Mouse (Mus musculus) cerebellum, adult 8-10 months (tissue): ENCODE measurements around the gene Tef.
A peak's percentile ranks its signal among the peaks of the same experiment; 100 is the strongest.

Experiments
- DNase-seq: peaks from one replicate; pipeline ENCODE4 v3.0.0; 2022

Tef gene

GRCm38 (mm10) chr15:81851375-81851774 lies 49.2 kb downstream of the Tef start:
- DNase-seq: no peak

DNA sequence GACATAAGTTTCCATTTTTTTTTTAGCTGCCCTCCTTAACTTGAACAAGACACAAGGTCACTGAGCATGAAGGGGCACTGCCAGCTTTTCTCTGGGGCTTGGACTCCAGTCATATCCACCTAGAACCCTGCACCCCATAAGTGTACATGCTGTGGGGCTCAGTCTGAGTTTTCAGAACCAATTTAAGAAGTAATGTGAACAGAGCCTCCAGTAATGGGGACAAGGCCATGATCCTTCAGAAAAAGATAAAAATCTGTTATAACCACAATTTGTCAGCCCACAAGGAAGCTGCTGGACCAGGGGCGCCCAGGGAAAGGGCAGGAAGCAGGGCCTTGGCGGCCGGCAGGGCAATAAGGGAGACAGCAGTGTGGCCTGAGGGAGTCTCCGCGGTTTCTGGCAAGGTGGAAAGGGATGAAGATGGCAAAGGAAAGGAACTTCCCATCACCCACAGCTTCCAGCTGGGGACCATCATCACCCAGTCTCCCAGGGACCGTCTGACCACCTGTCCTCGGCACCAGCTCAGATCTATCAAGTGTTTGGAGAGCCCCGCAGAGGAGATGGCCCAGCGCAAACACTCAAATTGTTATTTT lies 50.3 kb downstream of the Tef start:
- DNase-seq: no peak

DNA sequence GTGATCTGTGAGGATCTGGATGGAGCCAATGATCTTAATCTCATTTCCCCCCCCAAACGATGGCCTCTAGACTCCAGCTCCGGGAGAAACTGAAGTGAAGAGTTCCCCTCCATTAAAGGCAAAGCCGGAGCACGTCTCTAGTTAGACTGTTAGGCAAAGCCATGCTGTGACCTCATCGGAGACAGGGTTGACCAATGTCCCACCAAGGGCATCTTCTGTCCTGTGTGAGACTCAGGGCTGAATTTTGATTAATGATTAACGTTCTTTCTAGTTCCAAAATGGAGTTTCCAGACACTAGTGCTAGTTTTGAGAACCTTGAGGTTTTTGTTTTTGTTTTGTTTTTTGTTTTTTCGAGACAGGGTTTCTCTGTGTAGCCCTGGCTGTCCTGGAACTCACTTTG lies 50.9 kb downstream of the Tef start:
- DNase-seq: no peak

GRCm38 (mm10) chr15:81856030-81856790 lies 54.0 kb downstream of the Tef start:
- peak; percentile 87 for DNase-seq

GRCm38 (mm10) chr15:81856938-81857723 lies 54.9 kb downstream of the Tef start:
- no peak for DNase-seq

- DNase-seq: no peak
Measured at GRCm38 (mm10) chr15:81857724-81858116, 55.5 kb downstream of the Tef start.

- DNase-seq: peak; percentile 97
Measured at GRCm38 (mm10) chr15:81858138-81858516, 55.9 kb downstream of the Tef start.

DNA sequence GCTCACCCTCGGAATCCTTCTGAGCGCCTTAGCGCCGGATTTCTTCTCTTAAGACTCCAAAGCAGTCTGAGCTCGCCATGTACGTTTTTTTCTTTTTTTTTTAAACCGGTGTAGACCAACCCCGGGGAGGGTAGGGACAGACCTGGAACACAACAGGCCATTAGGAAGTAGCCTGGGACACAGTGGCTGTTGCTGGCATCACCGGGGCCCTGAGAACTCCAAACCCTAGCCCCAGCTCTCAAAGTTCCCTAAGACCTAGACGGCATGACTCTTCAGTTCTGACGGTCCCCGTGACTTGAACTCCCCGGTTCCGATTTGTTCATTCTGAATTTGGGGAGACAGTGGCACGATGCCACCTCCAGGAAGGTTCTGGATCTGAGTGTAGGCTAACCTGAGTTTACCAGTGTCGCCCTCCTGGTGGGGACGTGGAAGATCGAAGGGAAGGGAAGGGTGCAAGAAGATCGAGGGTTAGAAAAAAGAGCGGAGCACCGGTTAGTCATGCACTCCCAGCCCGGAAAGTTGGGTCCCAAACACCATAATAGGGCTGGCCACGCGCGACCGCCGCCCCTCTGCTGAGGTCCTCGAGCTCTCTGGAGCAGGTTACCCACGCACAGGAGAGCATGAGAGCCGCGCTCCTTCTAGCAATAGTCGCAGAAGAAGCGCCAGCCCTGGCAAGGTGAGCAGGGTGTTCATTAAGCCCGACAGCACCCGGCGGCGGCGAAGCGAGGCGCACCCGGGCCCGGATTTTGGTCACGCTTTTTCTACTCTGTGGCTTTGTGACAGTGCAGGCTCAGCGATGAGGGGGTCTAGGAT lies 56.5 kb downstream of the Tef start, which contains the start of gene Tob2:
Tob2 (minus strand) TSS at position 280 of the 813 bp plus-strand sequence.
- DNase-seq: peak; percentile 79

GRCm38 (mm10) chr15:81859330-81860255 lies 57.4 kb downstream of the Tef start:
- DNase-seq: peak; percentile 88

DNA sequence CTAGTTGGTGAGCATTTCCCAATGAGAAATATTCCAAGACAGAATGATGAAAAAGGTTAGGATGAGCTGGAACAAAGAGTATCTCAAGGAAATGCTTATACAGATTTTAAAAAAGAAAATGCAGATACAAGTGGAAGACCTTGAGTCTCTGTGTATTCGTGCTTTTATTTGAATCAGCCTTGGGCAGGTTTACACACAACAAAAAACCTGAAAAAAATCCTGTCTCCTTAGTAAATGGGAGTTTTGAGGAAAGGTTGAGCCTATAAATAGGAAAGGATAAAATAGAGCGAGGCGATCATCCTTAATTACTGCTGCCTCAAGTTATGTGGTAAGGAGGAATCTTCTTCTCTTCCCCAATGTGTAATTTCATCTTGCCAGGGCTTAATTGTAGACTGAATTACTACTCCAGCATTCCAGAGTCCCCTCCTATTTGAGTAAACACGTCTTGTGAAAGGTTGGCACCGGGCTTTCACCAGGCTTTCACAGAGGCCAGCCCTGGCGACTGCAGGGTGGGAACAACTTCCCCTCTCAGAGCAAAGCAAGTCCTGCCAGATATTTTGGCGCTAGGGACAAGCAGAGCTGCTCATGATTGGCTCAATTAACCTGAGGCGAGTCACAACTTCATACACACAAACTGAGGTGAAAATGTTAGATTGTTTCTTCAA lies 58.4 kb downstream of the Tef start:
- DNase-seq: peak; percentile 48

- DNase-seq: no peak
Measured at GRCm38 (mm10) chr15:81864238-81864637, 62.0 kb downstream of the Tef start.

- DNase-seq: no peak
Measured at GRCm38 (mm10) chr15:81869985-81870384, 67.8 kb downstream of the Tef start.

GRCm38 (mm10) chr15:81871604-81872261 lies 69.5 kb downstream of the Tef start, which contains the start of gene Phf5a:
Gene Phf5a, minus strand, starts transcription at chr15:81871911.
- DNase-seq: no peak

DNA sequence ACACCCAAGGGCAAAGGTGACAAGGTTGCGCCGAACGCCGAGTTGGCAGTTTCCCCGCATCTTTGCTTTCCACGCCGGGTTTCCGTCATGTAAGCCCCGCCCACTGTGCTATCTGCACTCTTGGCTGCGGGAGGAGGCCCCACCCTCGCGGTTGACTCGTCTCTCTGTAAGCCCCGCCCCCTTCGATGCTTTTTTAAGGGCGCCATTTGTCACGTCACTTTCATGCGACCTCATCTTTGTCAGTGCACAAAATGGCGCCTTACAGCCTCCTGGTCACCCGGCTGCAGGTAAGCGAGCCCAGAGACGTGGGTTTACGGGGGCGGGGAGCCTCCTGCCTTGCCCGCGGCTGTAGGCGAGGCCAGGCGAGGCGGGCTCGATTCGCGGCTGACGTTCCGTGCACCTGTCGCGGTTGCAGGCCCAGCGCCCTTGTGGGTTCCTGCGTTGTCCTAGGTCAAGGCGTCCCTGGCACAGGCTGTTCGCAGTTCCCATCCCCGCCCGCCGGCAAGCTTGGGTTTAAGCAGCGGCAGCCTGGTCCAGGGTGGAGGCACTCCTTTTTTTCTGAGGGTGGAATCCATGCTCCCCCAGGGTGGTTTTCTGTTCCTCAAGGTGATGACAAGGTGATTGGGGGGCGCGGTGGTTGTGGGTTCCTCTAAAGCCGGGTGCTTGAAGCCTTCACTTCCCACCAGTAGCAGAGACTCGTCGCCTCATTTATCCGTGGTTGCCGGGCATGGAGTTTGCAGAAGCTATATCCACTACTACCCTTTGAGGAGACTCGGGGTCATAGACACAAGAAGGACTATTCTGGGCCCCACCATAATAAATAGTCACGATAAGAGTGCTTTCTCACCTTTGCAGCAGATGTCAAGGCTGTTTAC lies 70.3 kb downstream of the Tef start, which contains the start of gene Aco2:
Aco2 (plus strand) TSS at position 48 of the 875 bp plus-strand sequence.
- peak; percentile 99 for DNase-seq
